Mouse (Mus musculus) cerebellum, adult 2 months (tissue): Measurements from ENCODE around the gene Chaf1a. TPM values are rescaled to one million over a fixed set of nuclear protein-coding genes. Genes with fewer than 3 reads are reported as not detected.
"Not testable (repeated sequence)": the region's sequence is repeated elsewhere in the genome, so short reads cannot be mapped to it uniquely, and the experiment has no call there.

Experiments
- DNase-seq, 2 experiments: peaks; one replicate each; pipeline ENCODE4 v3.0.0; 2021
- H3K27ac ChIP-seq: fragments of 200-500 bp; 2 replicates; pipeline ENCODE4 v1.5.1; 2012; ENCODE audit warnings: low read length, control low read depth, inconsistent platforms; ENCODE audit not compliant: insufficient read depth
- H3K27me3 ChIP-seq: fragments of 200-500 bp; 2 replicates; pipeline ENCODE4 v1.6.1; 2012; ENCODE audit warnings: inconsistent platforms, mild to moderate bottlenecking, low read length, moderate library complexity; ENCODE audit not compliant: control insufficient read depth, insufficient read depth
- H3K4me1 ChIP-seq: fragments of 200-500 bp; 2 replicates; pipeline ENCODE4 v1.6.1; 2011; ENCODE audit warnings: low read length; ENCODE audit not compliant: control insufficient read depth, insufficient read depth
- H3K4me3 ChIP-seq: fragments of 200-500 bp; replicated peaks from 2 replicates; pipeline ENCODE3; 2011; ENCODE audit warnings: mild to moderate bottlenecking, low read depth, low read length, control low read depth; ENCODE audit not compliant: insufficient read depth
- CTCF ChIP-seq: fragments of 200-500 bp; IDR thresholded peaks from 2 replicates; pipeline ENCODE4 v1.5.1; 2011; ENCODE audit warnings: low read depth, mild to moderate bottlenecking, control low read depth, low read length, moderate library complexity, borderline replicate concordance; ENCODE audit not compliant: insufficient read depth
- POLR2A ChIP-seq: fragments of 200-500 bp; IDR thresholded peaks from 2 replicates; pipeline ENCODE4 v1.6.1; 2011; ENCODE audit warnings: low read length, control low read depth, borderline replicate concordance; ENCODE audit not compliant: insufficient read depth
- WGBS: fragments of 180-500 bp; shearing (Covaris S2); methylation state at CpG from one replicate; pipeline ENCODE4 v1.1.7; 2018; 5-methylcytosine and 5-hydroxymethylcytosine counted together
- polyA plus RNA-seq: library from polyadenylated mRNA; depleted of rRNA; stranded (reverse); fragments of >200 nt; gene quantifications from 2 replicates; pipeline ENCODE4 v1.2.3, GENCODE M21; 2012

Chaf1a gene
- polyA plus RNA-seq, 1 experiment, result 2.9 TPM

- Histone ChIP-seq H3K4me3 (no peak overlapping the region), H3K27me3 (no peaks in the 10 kb centered on the region)
- 94% methylated on average over 8 of the region's 8 CpGs for WGBS
These were observed 63.4 kb downstream of the Chaf1a start for GRCm38 (mm10) chr17:56103465-56104285.

GRCm38 (mm10) chr17:56104821-56105220 lies 64.6 kb downstream of the Chaf1a start:
- not testable (repeated sequence) for DNase-seq, H3K4me3 ChIP-seq, H3K27ac ChIP-seq, H3K27me3 ChIP-seq, H3K4me1 ChIP-seq
- WGBS, result 83% methylated on average over 5 of the region's 5 CpGs

More at GRCm38 (mm10) chr17:56103465-56104285, 63.4 kb downstream of the Chaf1a start:
- no peak for DNase-seq
- TF ChIP-seq CTCF, result no peak
- no peak for TF ChIP-seq POLR2A
- H3K27ac ChIP-seq, result no peak overlapping the region
- no peaks in the 10 kb centered on the region for H3K4me1 ChIP-seq

GRCm38 (mm10) chr17:56106436-56106835 lies 66.2 kb downstream of the Chaf1a start:
- not testable (repeated sequence) for H3K4me3 ChIP-seq, H3K27ac ChIP-seq, DNase-seq, H3K4me1 ChIP-seq, H3K27me3 ChIP-seq
- 94% methylated on average over 4 of the region's 4 CpGs for WGBS

- 87% methylated on average over 4 of the region's 4 CpGs for WGBS
- no peak overlapping the region for H3K27ac ChIP-seq
- DNase-seq, result no peak
These were observed 66.7 kb downstream of the Chaf1a start for GRCm38 (mm10) chr17:56106981-56107380.

GRCm38 (mm10) chr17:56107736-56108135 lies 67.5 kb downstream of the Chaf1a start:
- H3K4me3 ChIP-seq, result no peak overlapping the region
- H3K27me3 ChIP-seq, result no peaks in the 10 kb centered on the region
- DNase-seq, result no peak
- 66% methylated on average over 2 of the region's 2 CpGs for WGBS
- H3K27ac ChIP-seq, result peak overlapping the region; percentile 73; the same call in 1 of the 2 replicates
- TF ChIP-seq CTCF (no peak), POLR2A (no peak)
- H3K4me1 ChIP-seq, result no peaks in the 10 kb centered on the region

More at GRCm38 (mm10) chr17:56106981-56107380, 66.7 kb downstream of the Chaf1a start:
- no peaks in the 10 kb centered on the region for H3K4me1 ChIP-seq
- no peaks in the 10 kb centered on the region for H3K27me3 ChIP-seq
- TF ChIP-seq CTCF (no peak), POLR2A (no peak)
- no peak overlapping the region for H3K4me3 ChIP-seq

GRCm38 (mm10) chr17:56108334-56109044 lies 68.2 kb downstream of the Chaf1a start:
- 0 out of 2 replicates have a peak, but pooled peaks have one; percentile 11 for TF ChIP-seq POLR2A
- no peak for TF ChIP-seq CTCF
- DNase-seq, result peak in 1 of 2 experiments; percentile 55
- Histone ChIP-seq H3K4me3 (no peak overlapping the region), H3K27ac (peak overlapping the region; percentile 73), H3K4me1 (no peaks in the 10 kb centered on the region), H3K27me3 (no peaks in the 10 kb centered on the region)
- WGBS, result 44% methylated on average over 6 of the region's 6 CpGs

- DNase-seq, result no peak
- no peak for TF ChIP-seq CTCF
- no peak within 1 kb of the TSS for H3K4me3 ChIP-seq
- H3K27ac ChIP-seq, result peak within 1 kb of the TSS; percentile 73
- H3K27me3 ChIP-seq, result no peaks in the 10 kb centered on the region
- 50% methylated on average over 10 of the region's 10 CpGs for WGBS
- H3K4me1 ChIP-seq, result no peaks in the 10 kb centered on the region
These were observed 69.2 kb downstream of the Chaf1a start, which contains the start of gene Plin4 for GRCm38 (mm10) chr17:56109219-56110051. TSS of gene Plin4 (minus strand) at chr17:56109803.
